Mouse (Mus musculus) monocyte, adult 2 months (primary cell): ENCODE measurements around the gene Dhrs1.

ENCODE experiments used
- DNase-seq, 2 experiments: peaks; one replicate each; pipeline ENCODE4 v3.0.0; 2022; ENCODE audit warnings: low spot score in 2 of 2, low read depth in 1 of 2

Dhrs1 gene

DNA sequence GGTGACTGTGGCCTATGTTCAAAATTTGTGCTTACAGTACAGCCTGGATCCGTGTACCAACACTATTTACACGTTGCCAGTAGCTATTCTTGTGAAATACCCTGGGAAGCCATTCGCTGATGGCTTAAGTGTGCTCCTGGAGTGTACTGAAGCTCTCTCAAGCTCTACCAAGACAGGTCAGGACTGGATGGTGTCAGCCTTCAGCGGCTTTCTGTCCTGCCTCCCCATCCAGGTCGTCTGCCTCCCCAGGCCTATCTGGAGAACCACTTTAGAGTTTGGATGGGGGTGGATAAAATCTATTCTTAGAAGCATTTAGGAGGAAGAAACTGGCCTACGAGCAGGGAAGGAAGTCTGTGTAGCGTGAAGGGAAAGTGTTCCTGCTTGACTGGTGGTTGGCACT lies 17.7 kb upstream of the Dhrs1 start:
- no peak for DNase-seq

DNA sequence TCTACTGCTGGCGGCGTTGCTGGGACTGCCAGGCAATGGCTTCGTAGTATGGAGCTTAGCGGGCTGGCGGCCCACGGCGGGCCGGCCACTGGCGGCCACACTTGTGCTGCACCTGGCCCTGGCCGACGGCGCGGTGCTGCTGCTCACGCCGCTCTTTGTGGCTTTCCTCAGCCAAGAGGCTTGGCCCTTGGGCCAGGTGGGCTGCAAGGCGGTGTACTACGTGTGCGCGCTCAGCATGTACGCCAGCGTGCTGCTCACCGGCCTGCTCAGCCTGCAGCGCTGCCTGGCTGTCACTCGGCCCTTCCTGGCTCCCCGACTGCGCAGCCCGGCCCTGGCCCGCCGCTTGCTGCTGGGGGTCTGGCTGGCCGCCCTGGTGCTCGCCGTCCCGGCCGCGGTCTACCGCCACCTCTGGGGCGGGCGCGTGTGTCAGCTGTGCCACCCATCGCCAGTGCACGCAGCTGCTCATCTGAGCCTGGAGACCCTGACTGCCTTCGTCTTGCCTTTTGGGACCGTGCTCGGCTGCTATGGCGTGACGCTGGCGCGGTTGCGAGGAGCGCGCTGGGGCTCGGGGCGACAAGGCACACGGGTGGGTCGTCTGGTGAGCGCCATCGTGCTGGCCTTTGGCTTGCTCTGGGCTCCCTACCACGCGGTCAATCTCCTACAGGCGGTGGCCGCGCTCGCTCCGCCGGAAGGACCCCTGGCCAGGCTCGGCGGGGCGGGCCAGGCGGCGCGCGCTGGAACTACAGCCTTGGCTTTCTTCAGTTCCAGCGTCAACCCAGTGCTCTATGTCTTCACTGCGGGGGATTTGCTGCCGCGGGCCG lies 16.7 kb upstream of the Dhrs1 start:
- DNase-seq, result no peak

DNA sequence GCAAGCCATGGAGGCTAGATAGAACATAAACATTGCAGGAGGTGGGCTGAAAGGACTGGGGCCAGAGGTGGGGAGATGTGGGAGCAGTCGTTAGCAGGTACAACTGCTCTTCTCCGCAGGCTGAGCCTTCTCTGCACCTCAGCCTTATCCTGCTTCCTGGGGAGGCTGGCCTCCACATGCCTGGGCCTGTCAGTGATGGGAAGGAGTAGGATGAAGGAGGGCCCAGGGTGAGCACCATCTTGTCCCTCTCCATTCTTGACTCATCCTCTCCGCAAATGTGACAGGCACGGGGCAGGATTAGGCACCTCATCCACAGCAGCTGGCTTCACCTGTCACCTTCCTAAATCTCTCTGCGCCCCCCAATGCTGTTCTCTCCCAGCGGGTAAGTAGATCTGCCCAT lies 15.7 kb upstream of the Dhrs1 start, which contains the start of gene Ltb4r2:
TSS of gene Ltb4r2 (plus strand) at position 266 of the 400 bp plus-strand sequence.
- no peak for DNase-seq

DNA sequence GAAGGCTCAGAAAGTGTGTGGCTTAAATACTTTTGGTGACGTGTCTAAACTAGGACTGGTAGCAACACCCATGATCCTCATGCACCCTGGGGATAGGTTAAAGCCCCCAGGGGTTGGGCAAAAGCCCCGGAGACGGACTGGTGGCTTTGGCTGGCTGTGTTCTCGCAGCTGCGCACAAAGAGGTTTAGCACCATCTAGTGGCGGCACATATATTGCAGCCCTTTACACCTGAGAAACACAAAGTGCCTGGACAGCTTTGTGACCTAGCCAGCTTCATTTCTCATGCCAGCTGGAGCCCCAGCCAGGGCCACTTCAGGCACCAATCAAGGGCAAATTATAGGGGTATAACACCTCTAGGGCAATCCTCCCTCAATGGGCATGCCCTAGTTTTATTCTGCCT lies 14.7 kb upstream of the Dhrs1 start:
- peak; percentile 53 to 77 for DNase-seq

DNA sequence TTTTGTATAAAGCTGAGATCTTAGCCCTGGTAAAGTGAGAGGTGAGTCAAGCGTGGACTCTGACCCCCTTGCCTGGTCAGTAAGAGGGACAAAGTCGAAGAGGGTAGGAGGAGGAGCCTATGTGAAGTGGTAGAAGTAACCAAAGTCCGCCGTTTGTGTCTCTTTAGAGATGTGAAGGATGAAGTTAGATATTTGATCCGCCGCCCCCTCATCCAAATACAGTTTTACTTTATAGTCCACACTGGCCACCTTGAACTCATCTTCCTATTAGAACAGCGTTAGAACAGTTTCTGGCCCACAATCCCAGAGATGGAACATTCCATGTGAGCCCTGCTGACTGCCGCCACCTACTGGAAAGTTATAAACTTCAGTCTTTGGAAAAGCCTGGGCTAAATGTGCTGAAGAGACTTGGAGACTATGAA lies 12.9 kb upstream of the Dhrs1 start, which contains the start of gene Cideb:
TSS of gene Cideb (minus strand) at position 96 of the 422 bp plus-strand sequence.
- DNase-seq, result no peak

DNA sequence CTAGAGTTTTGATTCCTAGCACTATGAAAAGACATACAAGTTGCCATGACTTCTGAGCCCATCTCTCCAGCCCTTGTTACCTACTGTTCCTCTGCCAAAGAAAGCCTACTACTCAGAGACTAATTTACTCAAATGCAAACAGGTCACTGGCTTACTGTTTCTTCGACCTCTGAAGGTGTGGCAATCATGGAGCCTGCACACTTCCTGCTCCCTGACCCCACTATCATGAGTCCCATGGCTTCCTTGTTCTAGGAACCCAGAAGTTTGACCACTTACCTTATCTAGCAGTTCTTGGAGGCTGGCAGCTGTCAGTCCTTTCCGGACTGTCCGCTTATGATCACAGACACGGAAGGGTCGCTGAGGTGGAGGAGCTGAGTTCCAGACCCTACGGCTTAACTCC lies 12.1 kb upstream of the Dhrs1 start:
- no peak for DNase-seq

DNA sequence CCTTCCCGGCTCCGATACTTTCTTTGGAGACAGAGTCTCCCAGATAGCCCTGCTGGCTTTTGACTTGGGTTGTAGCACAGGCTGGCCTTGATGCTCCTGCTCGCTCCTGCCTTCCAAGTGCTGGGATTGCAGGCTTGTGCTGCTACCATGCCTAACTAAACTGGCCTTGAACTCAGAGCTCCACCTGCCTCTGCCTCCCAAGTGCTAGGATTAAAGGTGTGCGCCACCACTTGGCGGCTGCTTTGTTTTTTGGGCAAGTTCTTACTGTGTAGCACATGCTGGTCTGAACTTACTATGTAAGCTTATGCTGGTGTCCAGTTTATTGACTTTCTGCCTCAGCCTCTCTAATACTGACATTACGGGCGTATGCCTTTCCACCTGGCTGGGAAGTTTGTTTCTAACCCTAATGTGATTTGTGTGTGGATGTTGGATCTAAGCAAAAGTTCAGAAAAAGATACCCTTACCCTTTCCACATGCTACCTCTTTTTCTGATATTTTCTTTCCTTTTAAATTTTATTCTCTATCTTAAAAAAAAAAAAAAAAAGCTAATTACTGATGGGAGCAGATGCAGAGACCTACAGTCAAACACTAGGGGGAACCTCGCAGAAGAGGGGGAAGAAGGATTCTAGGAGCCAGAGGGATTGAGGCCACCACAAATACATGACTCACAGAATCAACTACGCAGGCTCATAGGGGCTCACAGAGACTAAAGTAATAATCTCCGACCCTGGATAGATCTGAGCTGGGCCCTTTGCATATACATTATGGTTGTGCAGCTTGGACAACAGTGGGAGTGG lies 1.8 kb upstream of the Dhrs1 start:
- no peak for DNase-seq

DNA sequence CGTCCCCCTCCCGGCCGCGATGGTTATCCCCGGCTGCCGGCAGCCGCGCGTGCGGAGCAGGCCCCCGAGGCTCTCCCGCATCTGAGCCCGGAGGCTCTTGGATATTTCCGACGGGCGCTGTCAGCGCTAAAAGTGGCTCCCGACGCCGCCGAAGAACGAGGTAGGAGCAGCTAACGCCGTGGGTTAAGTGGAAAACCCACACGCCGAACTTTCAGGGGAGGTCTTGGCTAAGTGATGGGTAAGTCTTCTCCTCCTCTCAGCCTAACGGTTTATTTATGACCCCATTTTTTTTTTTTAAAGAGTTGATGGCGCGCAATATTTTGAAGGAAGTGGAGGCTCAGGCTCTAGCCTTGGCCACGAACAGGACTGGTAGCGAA lies 359 bp upstream of the Dhrs1 start:
- peak in 1 of 2 experiments; percentile 18 for DNase-seq

DNA sequence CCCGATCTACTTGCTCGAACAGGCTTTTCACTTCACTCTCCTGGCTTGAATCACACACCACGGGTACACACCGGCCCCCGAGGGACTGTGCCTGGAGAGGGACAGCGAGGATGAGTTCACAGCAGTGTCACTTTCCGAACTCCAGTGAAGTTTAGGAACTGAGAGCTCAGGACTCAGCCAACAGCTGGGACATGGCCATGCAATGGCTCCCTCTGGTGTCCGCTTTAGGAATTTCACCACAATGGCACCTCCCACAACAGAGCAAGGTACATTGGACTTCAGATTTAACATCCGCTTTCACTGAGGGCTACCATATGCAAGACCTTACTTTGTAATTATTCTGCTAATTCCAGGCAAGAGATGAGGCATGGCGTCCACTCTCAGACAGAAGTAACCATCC lies 1.8 kb downstream of the Dhrs1 start:
- peak; percentile 69 to 89 for DNase-seq

DNA sequence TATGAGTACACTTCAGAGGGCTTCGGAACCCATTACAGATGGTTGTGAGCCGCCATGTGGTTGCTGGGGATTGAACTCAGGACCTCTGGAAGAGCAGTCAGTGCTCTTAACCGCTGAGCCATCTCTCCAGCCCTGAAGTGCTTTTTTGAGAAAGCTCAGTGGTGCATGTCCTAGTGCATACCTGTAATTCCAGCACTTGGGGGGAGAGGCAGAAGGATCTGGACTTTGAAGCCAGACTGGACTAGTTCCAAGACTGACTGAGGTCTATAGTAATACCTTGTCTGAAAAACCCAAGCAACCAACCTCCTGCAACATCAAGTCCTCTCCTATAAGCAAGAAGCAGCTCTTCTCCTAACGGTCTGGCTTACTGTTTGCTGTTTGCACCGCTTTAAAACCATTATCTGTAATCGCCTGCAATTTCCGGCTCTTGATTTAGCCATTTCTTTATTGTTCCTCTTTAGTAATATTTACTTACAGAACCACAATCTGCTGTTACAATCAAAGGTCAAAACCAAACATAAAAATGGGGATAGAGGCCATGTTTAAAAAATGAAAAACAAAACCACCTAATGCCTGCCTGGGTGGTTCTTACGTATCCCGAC lies 8.3 kb downstream of the Dhrs1 start:
- no peak for DNase-seq

DNA sequence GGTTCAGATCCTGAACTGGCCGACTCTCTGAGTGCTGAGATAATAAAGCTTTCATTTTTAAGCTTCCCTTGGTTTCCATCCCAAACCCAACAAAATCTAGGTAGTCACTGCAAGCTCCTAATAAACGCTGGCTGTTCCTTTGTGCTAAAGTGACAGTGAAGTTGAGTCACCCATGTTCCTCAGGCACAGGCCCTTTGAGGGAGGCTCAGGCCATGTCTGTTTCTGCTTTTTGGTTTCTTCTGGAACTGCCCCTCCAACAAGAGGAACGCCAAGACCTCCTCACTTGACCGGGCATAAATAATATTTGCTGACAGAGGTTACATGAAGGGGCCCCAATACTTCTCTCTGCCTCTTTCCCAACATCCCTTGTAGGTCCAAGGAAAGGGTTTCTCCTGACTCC lies 9.7 kb downstream of the Dhrs1 start:
- no peak for DNase-seq

DNA sequence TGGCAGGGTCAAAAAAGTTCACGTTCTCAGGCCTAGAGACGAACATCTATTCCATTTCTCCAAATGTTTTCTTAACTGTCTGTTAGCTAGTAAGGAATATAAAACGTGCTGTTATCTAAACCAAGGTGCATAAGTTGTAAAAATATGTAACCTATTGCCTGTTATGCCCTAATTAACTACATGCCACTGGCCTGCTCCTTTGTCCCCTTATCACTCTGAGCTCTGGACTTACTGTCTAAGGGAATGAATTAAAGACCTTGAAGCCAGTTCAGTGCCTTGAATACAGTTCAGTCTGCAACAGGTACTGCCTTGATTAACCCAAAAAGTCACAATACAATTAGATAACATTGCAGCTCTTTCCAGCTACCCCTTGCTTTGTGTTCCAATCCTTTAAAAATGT lies 10.2 kb downstream of the Dhrs1 start:
- DNase-seq, result no peak

DNA sequence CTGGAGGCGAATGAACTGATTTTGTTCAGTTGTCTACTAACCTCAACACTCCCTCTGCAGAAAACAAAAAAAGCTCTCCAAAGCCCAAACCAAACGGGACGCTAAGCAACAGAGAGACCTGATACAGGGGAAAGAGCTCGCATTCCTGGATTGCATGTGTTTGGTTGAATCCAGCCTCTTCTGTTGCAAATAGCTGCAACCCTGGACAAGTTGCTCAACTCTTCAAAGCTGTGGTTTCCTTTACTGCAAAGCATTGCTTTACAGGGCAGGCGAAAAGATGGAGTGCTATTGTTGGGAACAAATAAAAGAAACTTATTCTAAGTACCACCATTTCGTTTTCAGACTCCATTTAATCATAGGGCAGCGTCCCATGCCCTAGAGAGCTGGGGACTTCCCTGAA lies 10.6 kb downstream of the Dhrs1 start:
- no peak for DNase-seq

DNA sequence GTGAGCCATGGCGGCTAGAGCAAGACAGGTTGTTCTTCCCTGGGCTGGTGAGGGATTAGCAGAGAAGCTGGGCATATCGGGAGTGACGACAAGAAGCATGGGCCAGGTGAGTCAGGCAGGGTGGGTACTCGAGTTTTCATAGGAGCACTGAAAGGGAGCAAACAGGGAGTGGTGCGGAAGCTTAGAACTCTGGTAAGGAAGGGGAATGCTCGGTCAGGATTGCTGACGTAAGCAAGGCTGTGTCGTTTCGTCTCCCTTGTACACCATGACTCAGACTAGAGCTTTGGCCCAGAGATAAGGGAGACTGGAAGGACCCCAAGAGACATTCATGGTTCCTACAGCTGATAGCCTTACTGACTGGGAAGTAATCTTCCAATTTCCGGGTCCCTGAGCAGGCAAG lies 11.6 kb downstream of the Dhrs1 start:
- no peak for DNase-seq

DNA sequence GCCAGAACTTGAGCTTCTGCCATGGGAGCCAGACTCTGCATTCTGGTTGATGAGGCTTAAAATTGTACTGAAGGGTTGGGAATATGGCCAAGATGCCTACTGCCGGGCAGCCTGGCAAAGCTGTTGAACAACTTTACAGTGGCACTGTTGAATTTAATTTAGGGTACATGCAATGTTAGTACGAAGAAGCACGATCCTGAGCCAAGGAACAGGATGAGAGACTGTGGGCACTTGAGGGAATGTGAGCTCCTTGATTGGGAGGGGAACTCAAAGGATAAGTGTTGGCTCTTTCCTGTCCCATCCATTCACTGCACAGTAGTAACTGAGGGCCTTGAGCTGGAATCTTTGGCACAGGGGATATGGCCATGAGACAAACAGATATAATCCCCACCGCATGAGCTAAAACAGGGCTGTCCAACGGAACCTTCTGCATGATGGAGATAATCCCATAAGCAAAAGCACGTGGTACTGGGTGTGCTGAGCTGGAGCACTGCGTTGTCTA lies 14.9 kb downstream of the Dhrs1 start:
- DNase-seq, result no peak

DNA sequence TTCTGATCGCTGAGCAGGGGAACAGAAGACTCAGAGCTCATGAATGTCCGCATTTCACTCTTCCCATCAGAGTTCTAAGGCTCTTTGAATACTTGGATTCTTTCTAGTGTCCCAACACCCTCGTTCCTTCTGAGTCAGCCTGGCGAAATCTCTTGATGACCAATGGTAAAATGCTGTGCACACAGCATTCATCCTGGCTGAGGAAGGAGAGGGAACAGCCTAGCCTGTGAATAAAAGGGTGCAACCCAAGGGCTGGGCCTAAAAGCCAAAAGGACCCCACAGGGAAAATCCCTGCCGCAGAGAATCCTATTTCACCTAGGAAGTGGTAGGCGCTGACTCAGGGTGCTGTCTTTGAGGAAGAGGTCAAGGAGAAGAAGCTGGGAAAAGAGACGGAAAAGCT lies 15.4 kb downstream of the Dhrs1 start:
- no peak for DNase-seq

DNA sequence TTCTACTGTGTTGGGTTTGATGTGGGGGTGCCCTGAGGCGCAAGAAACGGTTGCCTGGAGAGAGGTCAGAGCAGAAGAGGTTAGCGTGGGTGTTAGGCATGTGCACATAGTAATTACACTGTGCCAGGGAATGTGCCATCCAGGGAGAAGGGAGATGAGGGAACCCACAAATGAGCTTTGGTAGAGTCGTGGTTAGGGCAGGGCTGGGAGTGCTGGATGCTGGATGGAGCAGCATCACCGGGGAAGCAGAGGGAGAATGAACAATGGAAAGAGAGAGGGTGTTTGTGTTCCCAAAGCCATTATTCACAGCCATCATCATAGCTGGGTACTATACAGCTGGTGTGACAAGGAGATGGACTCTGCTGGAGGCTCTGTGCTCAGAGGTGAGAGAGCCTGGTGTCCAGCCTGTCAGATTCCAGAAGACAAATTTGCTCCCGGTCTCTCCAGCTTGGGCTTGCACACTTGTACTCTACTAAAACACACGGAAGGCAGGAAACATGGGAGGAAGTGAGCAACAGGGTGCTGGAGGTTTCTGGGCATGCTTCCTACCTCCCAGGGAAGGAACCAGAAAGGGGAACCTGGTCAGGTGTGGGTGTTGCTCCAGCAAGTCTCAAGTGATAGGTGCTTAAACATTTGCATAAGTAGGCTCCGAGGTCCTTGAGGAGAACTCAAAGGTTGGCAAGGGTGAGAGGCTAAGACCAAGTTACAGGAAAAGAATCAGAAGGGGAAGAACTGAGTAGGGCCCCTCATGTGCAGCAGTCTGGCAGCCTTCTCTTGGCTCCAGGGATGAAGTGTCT lies 17.4 kb downstream of the Dhrs1 start:
- DNase-seq, result no peak

DNA sequence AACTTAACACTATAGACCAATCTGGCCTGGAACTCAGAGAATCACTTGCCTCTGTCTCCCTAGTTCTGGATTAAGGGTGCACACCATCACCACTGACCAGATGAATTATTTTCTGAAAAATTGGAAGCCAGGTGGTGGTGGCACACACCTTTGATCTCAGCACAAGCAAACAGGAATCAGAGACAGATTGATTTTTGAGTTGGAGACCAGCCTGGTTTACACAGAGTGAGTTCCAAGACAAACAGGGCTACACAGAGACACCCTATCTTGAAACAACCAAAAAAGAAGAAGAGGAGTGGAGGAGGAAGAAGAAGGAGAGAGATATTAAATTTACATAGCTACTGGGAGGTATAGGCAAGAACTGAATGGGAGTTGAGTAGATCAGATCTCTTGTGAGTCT lies 19.2 kb downstream of the Dhrs1 start:
- DNase-seq, result no peak

DNA sequence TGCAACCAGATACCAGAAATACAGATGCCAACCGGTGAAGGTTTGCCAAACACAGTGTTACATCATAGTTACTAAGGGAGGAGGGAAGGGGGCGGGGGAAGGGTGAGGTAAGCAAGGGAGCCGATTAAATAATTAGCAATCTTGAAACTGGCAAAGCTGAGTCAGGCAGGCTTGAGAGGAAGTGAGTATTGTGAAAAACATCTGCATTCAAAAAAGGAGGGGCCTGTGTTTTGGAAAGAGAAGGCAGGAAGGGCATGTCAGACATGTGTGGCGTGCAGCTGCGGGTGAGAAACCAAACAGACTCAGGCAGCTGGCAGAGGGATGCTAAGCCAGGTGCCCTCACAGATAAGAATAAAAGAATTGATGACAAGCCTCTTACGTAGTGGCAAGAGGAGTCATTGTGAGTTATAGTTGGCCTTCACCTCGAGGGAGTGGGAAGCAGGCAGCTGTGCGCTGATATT lies 21.0 kb downstream of the Dhrs1 start:
- DNase-seq, result peak; percentile 63 to 65

DNA sequence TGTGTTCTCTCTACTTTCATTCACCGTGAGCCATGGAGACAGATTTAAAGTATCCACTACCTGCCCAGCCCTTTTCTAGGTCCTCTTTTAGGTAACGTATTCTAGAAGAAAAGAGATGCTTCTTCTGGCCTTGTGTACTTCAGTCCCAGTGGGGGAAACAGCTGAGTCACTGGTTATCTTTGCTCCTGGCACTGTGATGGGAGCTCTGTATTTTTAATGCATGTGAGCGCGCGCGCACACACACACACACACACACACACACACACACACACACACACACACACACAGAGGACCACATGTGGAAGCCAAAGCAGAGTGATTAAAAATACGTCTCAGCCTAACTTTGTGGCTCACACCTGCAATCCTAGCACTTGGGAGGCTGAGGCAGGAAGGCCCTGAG lies 22.1 kb downstream of the Dhrs1 start:
- no peak for DNase-seq

DNA sequence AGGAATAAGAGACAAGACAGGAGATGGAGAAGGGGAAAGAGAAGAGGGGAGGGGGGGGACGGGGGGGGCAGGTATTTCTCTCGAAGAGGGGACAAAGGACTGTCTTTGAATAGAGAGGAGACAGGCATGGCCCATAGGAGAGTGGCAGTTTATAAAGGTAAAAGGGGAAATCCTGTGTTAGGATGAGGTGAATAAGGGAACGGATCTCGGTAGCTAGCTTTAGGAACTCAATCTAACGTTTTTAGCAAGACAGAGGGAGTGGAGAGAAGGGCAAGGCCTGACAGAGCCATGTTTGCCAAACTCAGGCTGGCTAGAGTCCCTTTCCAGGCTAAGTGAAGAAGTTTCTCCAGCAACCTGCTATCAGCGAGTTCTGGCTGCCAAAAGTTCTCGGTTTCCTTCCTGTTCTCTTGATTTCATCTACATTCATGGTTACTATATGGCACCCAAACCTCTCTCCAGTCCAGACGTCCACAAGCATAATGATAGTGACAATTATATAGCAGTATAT lies 23.0 kb downstream of the Dhrs1 start:
- no peak for DNase-seq
